Mouse (Mus musculus): ENCODE data around the gene Grm8.

- TF ChIP-seq EP300 (IDR thresholded peaks at IDR 0.05; ENCODE audit: insufficient read depth, low read depth, low read length) (no peak), POLR2A (IDR thresholded peaks at IDR 0.05; ENCODE audit: insufficient read depth, low read depth, low read length) (no peak), CTCF (IDR thresholded peaks at IDR 0.05) (no peak)
These were observed 820.5 kb downstream of the Grm8 start for GRCm38 (mm10) chr6:27314273-27315009.

Measured in heart, adult 2 months (tissue).